Mouse (Mus musculus): ENCODE measurements around the gene 1110004F10Rik.

Gene 1110004F10Rik

GRCm38 (mm10) chr7:116092710-116093465 is 53.7 kb downstream of the 1110004F10Rik start:
- DNase-seq (ENCODE audit: low spot score in 2 of 2): peak; percentile 97 to 98

- DNase-seq (ENCODE audit: low spot score in 2 of 2): no peak
These were observed 54.3 kb downstream of the 1110004F10Rik start for GRCm38 (mm10) chr7:116093466-116093850.

GRCm38 (mm10) chr7:116099952-116100528 is 60.8 kb downstream of the 1110004F10Rik start:
- no peak for DNase-seq (ENCODE audit: low spot score in 2 of 2)

- DNase-seq (ENCODE audit: low spot score in 2 of 2): no peak
These were observed 63.9 kb downstream of the 1110004F10Rik start for GRCm38 (mm10) chr7:116103091-116103490.

GRCm38 (mm10) chr7:116110661-116111060 is 71.5 kb downstream of the 1110004F10Rik start:
- DNase-seq (ENCODE audit: low spot score in 2 of 2): peak in 1 of 2 experiments; percentile 8

- DNase-seq (ENCODE audit: low spot score in 2 of 2): no peak
These were observed 72.3 kb downstream of the 1110004F10Rik start for GRCm38 (mm10) chr7:116111546-116111945.

- peak in 1 of 2 experiments; percentile 4 for DNase-seq (ENCODE audit: low spot score in 2 of 2)
These were observed 76.2 kb downstream of the 1110004F10Rik start for GRCm38 (mm10) chr7:116115216-116115930.

GRCm38 (mm10) chr7:116115991-116116390 is 76.8 kb downstream of the 1110004F10Rik start:
- peak in 1 of 2 experiments; percentile 9 for DNase-seq (ENCODE audit: low spot score in 2 of 2)

- no peak for DNase-seq (ENCODE audit: low spot score in 2 of 2)
These were observed 80.2 kb downstream of the 1110004F10Rik start for GRCm38 (mm10) chr7:116119306-116119857.

GRCm38 (mm10) chr7:116120737-116121136 is 81.5 kb downstream of the 1110004F10Rik start:
- DNase-seq (ENCODE audit: low spot score in 2 of 2): no peak

GRCm38 (mm10) chr7:116121202-116121601 is 82.0 kb downstream of the 1110004F10Rik start:
- DNase-seq (ENCODE audit: low spot score in 2 of 2): no peak

GRCm38 (mm10) chr7:116122981-116123596 is 83.9 kb downstream of the 1110004F10Rik start:
- DNase-seq (ENCODE audit: low spot score in 2 of 2): peak; percentile 73 to 79

GRCm38 (mm10) chr7:116123597-116123985 is 84.4 kb downstream of the 1110004F10Rik start:
- no peak for DNase-seq (ENCODE audit: low spot score in 2 of 2)

GRCm38 (mm10) chr7:116124057-116124456 is 84.9 kb downstream of the 1110004F10Rik start:
- DNase-seq (ENCODE audit: low spot score in 2 of 2): no peak

GRCm38 (mm10) chr7:116125671-116126070 is 86.5 kb downstream of the 1110004F10Rik start:
- DNase-seq (ENCODE audit: low spot score in 2 of 2): no peak

GRCm38 (mm10) chr7:116127052-116127451 is 87.9 kb downstream of the 1110004F10Rik start:
- no peak for DNase-seq (ENCODE audit: low spot score in 2 of 2)

GRCm38 (mm10) chr7:116128286-116128685 is 89.1 kb downstream of the 1110004F10Rik start:
- no peak for DNase-seq (ENCODE audit: low spot score in 2 of 2)

GRCm38 (mm10) chr7:116129374-116129773 is 90.2 kb downstream of the 1110004F10Rik start:
- no peak for DNase-seq (ENCODE audit: low spot score in 2 of 2)

- peak; percentile 61 to 71 for DNase-seq (ENCODE audit: low spot score in 2 of 2)
These were observed 92.2 kb downstream of the 1110004F10Rik start for GRCm38 (mm10) chr7:116131390-116131789.

- DNase-seq (ENCODE audit: low spot score in 2 of 2): peak; percentile 83 to 86
These were observed 92.9 kb downstream of the 1110004F10Rik start for GRCm38 (mm10) chr7:116132078-116132477.

GRCm38 (mm10) chr7:116134413-116135292 is 95.5 kb downstream of the 1110004F10Rik start:
- DNase-seq (ENCODE audit: low spot score in 2 of 2): no peak
